Mouse (Mus musculus) adrenal gland, adult (tissue): ENCODE results near the gene Mettl26.
A peak's percentile ranks its signal among the peaks of the same experiment; 100 is the strongest.

Experiments used
- DNase-seq, 2 experiments: peaks; one replicate each; pipeline ENCODE4 v3.0.0; 2022 to 2023; ENCODE audit warnings: low spot score in 1 of 2; ENCODE audit not compliant: inconsistent age in 2 of 2

Gene Mettl26

DNA sequence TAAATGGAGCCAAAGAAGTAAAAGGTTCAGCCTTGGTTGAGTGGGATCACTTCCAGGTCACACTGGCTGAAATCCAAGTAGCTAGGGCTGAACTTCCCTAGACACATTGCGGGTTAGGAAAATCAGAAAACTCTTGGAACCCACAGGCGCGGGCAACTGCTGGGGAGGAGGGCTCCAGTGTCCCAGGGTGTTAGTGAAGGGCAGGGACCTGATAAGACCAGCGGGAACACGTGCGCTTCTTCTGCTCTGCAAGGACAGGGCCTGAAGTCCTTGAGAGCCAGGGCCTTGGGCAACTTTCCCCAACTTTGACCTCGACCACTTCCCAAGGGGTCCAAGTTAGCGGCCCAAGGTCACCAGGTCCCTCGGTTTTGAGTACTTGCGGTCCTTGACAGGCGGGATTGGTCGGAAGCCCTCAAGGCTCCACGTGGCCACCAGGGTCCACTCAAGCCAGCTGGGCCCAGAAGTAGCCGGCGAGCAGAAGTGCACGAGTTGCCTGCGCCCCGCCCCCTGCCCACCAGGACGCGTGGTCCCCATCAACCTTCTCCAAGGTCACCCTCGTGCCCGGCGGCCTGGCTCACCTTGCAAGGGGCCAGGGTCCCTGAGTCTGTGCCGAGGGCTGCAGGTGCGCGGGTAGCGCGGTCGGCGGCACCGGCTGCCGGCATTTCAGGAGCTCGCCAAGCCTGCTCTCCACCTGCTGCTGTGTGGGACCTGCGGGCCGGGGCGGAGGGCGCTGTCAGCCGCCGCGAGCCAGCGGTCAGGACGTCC lies 6.9 kb upstream of the Mettl26 start:
- peak; percentile 89 to 96 for DNase-seq

DNA sequence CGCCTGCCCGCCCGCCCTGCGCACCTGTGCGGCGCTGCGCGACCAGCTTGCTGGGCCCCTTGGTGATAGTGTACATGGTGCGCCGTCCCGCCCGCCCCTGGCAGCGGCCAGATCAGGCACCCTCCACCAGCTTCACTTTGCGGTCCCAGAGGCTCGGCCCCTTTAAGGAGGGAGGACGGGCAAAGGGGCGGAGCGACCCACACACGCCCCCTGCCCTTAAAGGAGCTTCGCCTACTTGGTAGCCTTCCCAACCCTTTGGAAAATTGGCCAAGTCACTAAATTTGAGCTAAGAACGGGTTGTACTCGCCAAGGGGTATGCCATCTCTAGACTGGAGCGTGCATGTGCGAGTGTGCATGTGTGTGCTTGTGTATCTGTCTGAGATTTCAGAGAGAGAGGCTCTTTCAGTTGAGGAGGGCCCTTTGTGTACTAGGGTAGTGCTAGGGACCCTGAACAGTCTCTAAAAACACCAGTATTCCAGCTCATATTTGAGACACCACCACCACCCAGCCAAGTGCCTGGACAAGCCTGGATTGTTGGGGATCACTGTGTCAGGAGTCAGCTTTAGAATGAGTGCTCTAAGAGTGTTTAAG lies 6.2 kb upstream of the Mettl26 start, which contains the start of gene Mcrip2:
Gene Mcrip2, minus strand, starts transcription at position 164 of the 591 bp plus-strand sequence.
- DNase-seq = peak; percentile 94 to 97

GRCm38 (mm10) chr17:25869498-25869897 lies 5.4 kb upstream of the Mettl26 start:
- DNase-seq = peak in 1 of 2 experiments; percentile 57

DNA sequence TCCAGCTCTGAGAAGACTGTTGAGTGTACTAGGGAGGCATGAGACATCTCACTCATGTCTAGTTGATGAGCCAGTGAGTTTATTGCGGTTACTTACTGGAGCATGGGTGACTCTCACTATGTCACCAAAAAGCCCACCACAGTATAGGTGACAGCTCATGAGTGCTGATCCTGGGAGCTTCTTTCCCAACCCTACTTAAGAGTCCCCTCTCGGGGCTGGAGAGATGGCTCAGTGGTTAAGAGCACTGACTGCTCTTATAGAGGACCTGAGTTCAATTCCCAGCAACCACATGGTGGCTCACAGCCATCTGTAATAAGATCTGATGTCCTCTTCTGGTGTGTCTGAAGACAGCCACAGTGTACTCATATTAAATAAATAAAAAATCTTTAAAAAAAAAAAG lies 4.9 kb upstream of the Mettl26 start:
- no peak for DNase-seq

DNA sequence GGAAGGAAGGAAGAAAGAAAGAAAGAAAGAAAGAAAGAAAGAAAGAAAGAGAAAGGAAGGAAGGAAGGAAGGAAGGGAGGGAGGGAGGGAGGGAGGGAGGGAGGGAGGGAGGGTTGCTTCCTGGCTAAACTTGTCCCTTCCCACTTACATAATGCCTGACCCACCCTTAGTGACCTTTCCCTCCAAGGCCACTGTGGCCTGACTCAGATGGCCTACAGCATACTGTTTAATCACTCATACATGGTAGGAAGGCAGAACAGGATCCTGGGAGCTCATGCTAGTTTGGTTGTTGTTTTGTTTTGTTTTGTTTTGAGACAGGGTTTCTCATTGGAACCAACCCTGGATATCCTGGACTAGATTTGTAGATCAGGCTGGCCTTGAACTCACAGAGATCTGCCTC lies 3.3 kb upstream of the Mettl26 start:
- DNase-seq = peak; percentile 84 to 92

GRCm38 (mm10) chr17:25872676-25873075 lies 2.2 kb upstream of the Mettl26 start:
- no peak for DNase-seq

DNA sequence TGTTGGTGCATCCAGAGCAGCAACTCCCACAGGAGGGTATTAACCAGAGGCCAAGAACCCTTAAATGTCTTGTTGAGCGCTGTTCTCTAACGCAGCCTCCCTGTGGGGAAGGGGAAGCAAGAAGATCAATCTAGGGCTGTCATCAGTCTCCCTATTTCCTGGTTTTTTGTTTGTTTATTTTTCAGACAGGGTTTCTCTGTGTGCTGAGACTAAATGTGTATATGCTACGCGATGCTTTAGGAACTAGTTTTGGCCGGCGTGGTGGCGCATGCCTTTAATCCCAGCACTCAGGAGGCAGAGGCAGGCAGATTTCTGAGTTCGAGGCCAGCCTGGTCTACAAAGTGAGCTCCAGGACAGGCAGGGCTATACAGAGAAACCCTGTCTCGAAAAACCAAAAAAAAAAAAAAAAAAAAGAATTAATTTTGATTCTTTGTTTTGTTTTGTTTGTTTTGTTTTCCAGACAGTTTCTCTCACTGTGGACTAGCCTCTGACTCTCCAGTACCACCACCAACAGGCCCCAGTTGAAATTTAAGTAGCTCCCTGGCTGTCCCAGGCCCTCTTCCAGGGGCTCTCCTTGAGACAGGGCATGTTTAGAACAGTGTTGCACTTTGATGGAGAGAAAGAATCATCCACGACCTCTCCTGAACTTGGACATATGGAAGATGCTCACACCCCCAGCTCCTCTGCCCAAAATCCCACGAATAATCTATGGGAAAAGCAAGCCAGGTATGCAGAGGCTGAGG lies 1.3 kb upstream of the Mettl26 start:
- DNase-seq = no peak

DNA sequence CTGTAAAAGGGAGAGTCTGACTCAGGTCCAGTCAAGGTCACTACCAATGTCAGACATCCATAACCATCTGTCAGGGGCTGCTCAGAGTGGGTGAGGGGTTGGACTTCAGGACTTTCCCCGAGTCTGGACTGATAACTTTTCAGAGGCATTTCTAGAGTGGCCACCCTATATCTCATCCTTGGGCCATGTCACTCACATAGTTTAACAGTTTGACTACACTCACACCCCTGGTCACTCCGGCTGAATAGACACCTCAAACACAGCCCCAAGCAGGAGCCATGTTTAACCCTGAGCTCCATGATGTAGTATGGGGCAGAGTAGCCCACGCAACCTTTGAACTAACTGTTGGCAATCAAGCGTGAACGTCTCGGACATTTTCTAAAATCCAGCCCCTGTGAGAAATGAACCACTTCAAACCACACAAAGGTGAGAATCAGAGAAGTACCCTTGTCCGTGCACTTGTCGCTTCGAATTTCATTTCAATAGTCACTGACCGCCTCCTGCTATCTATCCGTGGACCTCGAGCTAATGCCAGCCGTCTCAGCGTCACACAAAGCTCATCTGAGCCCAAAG lies 640 bp upstream of the Mettl26 start:
- DNase-seq = peak; percentile 74 to 90

DNA sequence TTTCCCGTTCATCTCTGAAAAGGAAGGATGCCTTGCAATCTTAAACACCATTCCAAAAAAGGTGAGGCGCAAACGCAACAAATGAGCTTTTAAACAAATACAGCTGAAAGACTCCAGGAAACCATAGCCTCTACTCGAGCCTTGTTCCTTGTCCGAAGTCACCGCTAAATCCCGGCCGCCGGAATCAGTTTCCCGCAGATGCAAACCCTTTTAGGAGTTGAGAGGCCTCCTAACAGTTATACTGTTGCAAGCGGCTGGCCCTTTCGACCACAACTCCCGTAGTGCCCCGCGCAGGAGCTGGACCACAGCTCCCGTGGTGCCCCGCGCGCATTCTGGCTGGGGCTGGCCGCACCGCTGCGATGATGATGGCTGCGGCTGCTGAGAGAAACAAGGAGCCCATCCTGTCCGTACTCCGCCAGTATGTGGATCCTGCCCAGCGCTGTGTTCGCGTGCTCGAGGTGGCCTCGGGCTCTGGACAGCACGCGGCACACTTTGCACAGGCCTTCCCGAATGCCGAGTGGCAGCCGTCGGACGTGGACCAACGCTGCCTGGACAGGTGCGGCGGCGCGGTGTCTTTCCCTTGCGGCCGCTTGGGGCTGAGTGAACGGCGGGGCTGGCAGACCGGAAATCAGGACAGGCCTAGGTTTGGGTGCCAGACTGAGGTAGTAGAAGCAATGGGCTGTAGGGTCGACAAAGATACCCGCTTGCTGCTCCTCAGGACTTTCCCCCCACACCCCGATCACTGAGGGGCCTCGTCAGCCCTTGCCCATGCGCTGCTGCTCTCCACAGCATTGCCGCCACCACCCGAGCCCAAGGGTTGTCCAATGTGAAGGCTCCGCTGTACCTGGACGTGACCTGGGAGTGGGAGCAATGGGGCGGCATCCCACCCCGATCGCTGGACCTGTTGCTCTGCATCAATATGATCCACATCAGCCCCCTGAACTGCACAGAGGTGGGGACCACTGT lies 580 bp downstream of the Mettl26 start:
- DNase-seq = peak; percentile 92 to 97

- DNase-seq = peak; percentile 41 to 53
Measured at GRCm38 (mm10) chr17:25876347-25876915, 1.6 kb downstream of the Mettl26 start.

GRCm38 (mm10) chr17:25877025-25877424 lies 2.2 kb downstream of the Mettl26 start:
- peak in 1 of 2 experiments; percentile 40 for DNase-seq

- peak; percentile 35 to 54 for DNase-seq
Measured at GRCm38 (mm10) chr17:25877741-25878610, 3.1 kb downstream of the Mettl26 start.

DNA sequence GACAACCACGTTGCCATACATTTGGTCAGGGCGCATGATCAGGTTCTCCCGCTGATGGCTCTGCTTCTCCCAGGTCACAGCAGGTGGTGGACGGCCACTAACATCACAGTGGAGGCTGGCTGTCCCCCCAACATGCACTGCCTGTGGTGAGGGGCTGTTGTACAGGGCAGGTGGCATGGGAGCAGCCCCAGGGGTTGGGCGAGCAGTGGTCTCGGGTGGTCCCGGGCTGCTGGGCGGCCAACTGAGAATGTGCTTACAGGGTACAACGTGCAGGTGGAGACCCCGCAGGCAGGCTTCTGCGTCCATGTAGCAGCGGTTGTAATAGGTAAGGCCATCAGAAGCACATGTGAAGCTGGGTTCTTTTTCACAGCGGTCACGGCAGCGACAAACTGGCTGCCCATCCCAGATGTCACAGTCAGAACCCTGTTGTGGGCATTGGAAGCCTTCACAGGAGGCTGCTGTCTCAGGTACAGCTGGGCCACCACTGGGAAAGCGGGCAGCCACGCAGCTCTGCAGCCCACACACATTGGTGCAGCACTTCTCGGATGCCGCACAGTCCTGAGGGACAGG lies 3.8 kb downstream of the Mettl26 start:
- DNase-seq = no peak

- peak; percentile 61 to 83 for DNase-seq
Measured at GRCm38 (mm10) chr17:25879261-25879660, 4.4 kb downstream of the Mettl26 start.

GRCm38 (mm10) chr17:25879750-25880149 lies 4.9 kb downstream of the Mettl26 start:
- no peak for DNase-seq

DNA sequence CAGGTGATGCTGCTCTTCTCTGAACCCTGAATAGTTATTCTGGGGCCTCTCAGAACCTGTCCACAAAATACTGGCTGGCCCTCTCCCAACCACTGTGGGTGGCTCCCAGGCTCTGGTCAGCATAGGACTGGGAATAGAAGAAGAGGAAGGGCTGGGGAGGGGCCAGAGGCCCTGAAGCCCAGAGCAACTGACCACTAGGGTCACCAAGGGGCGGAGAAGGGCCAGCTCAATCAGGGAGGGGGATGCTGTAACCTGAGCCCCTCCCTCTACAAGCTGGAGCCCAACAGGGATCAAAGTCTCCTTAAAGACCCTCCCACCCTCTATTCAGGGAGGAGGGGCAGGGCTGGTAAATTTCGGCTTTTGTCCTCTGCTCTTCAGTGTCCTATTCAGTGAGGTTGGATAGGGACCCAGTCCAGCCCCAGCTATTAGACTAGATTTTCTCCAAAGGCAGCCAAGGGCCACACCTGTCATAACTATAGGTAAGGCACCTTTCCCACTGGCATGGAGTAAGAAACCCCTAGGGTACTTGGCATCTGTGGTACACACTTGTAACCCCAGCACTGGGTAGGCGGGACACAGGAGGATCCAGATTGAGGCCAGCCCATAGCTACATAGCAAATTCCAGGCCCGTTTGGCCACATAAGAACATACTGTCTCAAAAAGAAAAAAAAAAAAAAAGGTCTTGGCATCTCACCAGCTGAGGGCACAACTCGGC lies 5.5 kb downstream of the Mettl26 start, which contains the start of gene Wfikkn1:
Gene Wfikkn1, minus strand, starts transcription at position 663 of the 715 bp plus-strand sequence.
- DNase-seq = peak in 1 of 2 experiments; percentile 35

GRCm38 (mm10) chr17:25880913-25881641 lies 6.2 kb downstream of the Mettl26 start:
- DNase-seq = peak in 1 of 2 experiments; percentile 65
